8 mouse cellular contexts compared by ENCODE assay signal in the genomic region with DNA sequence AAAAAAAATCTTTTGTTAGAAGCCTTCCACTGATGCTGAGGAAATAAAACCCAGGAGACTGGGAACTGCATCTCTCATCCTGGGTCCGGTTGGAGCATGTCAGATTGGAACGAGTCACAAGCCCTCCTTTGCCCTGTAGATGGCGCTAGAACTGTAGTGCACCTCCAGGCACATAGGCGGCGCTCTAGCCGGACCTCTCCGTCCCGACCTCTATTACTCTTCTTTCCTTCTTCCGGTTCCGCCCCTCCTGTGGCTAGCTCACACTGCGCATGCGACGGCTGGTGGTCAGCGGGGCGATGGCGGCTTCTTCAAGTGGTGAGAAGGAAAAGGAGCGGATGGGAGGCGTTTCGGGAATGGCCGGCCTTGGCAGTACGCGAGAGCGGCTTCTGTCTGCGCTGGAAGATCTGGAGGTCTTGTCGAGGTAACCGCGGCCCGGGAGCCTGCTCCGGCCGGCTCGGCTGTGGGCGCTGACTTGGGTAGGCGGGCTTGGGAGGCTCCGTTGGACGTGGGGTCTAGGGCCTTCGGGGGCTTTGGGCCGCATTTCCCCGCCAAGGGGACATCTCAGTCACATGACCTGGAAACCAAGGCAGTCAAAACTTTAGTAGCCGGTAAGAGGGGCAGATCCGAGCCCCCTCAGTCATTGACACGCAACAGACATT. TPM values are rescaled to one million over a fixed set of nuclear protein-coding genes. Genes with fewer than 3 reads are reported as not detected.
DNase-seq lines count a peak whose midpoint lies in the region; ATAC-seq and TF ChIP-seq lines count a peak whose summit lies in the region.

A gene (plus strand): TSS at position 261 of the 659 bp plus-strand sequence.

- ATAC-seq in forebrain, postnatal 0 days, result peak; percentile 98
- peak; percentile 95 for ATAC-seq in lung, embryonic 15.5 days (ENCODE audit: borderline replicate concordance, extremely low read depth, low FRiP score, low TSS enrichment)

- TF ChIP-seq RAD21 in MEL (IDR thresholded peaks at IDR 0.05; ENCODE audit: low read depth, low read length), result peak; percentile 50

- H3K36me3 ChIP-seq in MEL (ENCODE audit: control insufficient read depth in 1 of 2, insufficient read depth in 2 of 2, low read length in 2 of 2), result peaks cover 7 to 24% of the 10 kb centered on the region in 2 experiments
- H3K36me3 ChIP-seq in forebrain, postnatal 0 days (ENCODE audit: insufficient read depth), result peaks cover 11% of the 10 kb centered on the region; the same call in 1 of the 2 replicates
- H3K36me3 ChIP-seq in lung, embryonic 15.5 days, result peaks cover 8% of the 10 kb centered on the region

- TF ChIP-seq EP300 in MEL (IDR thresholded peaks at IDR 0.05; ENCODE audit: low read depth in 1 of 2, low read length in 2 of 2), result 0 out of 4 replicates have a peak, but pooled peaks of 1 of the 2 experiments have one; percentile 26

- DNase-seq in MEL (ENCODE audit: low read depth, low spot score), result peak; percentile 95
- peak; percentile 94 to 98 for DNase-seq in cerebellum, adult 2 months
- peak; percentile 97 for DNase-seq in forebrain, postnatal 0 days
- DNase-seq in heart, postnatal 4 days, result peak; percentile 98
- DNase-seq in layer of hippocampus, adult 8-10 months (ENCODE audit: low spot score in 2 of 2), result peak; percentile 90 to 98
- DNase-seq in ovary, adult 18-20 months (ENCODE audit: low spot score), result peak; percentile 89
- peak; percentile 92 for DNase-seq in thymus, postnatal 0 days (ENCODE audit: low spot score)

- no peaks in the 10 kb centered on the region for H3K9me3 ChIP-seq in MEL (replicated peaks; ENCODE audit: insufficient read depth, low read length)
- H3K9me3 ChIP-seq in forebrain, postnatal 0 days (ENCODE audit: low read length), result no peaks in the 10 kb centered on the region
- H3K9me3 ChIP-seq in lung, embryonic 15.5 days, result no peaks in the 10 kb centered on the region

- H3K27ac ChIP-seq in MEL (ENCODE audit: control insufficient read depth, low read depth, low read length), result peak within 1 kb of the TSS; percentile 75
- H3K27ac ChIP-seq in cerebellum, adult 2 months (ENCODE audit: insufficient read depth, low read length), result no peak within 1 kb of the TSS
- H3K27ac ChIP-seq in forebrain, postnatal 0 days (ENCODE audit: low read depth, low read length), result no peak within 1 kb of the TSS
- H3K27ac ChIP-seq in lung, embryonic 15.5 days, result no peak within 1 kb of the TSS

- peak; percentile 70 to 99 (median 84) for TF ChIP-seq CTCF in MEL (IDR thresholded peaks at IDR 0.05 in 2 of 3, conservative IDR thresholded peaks at IDR 0.05 in 1 of 3; ENCODE audit: control insufficient read depth in 1 of 3, insufficient read depth in 1 of 3, low read depth in 2 of 3, low read length in 3 of 3, poor library complexity in 1 of 3, severe bottlenecking in 1 of 3)
- peak; percentile 100 for TF ChIP-seq CTCF in cerebellum, adult 2 months (IDR thresholded peaks at IDR 0.05; ENCODE audit: borderline replicate concordance, insufficient read depth, low read depth, low read length)
- TF ChIP-seq CTCF in forebrain, postnatal 0 days (IDR thresholded peaks at IDR 0.05; ENCODE audit: low read depth), result peak; percentile 100

- peak; percentile 48 to 89; a peak in 2 of 4 replicates for TF ChIP-seq POLR2A in MEL (IDR thresholded peaks at IDR 0.05; ENCODE audit: control insufficient read depth in 1 of 2, insufficient read depth in 1 of 2, low read depth in 1 of 2, low read length in 2 of 2, poor library complexity in 1 of 2)
- TF ChIP-seq POLR2A in cerebellum, adult 2 months (IDR thresholded peaks at IDR 0.05; ENCODE audit: borderline replicate concordance, insufficient read depth, low read length), result peak; percentile 84

- H3K4me2 ChIP-seq in forebrain, postnatal 0 days (ENCODE audit: low read depth), result peak within 1 kb of the TSS; percentile 86
- H3K4me2 ChIP-seq in lung, embryonic 15.5 days, result peak within 1 kb of the TSS; percentile 76

- WGBS in cerebellum, adult 2 months, result under 1% methylated on average over 41 of the region's 41 CpGs
- WGBS in forebrain, postnatal 0 days, result 2% methylated on average over 41 of the region's 41 CpGs
- WGBS in lung, embryonic 15.5 days, result under 1% methylated on average over 39 of the region's 41 CpGs

- peak within 1 kb of the TSS; percentile 87 for H3K9ac ChIP-seq in MEL (ENCODE audit: control insufficient read depth, low read depth, low read length, poor library complexity, severe bottlenecking)
- H3K9ac ChIP-seq in forebrain, postnatal 0 days, result peak within 1 kb of the TSS; percentile 67
- peak within 1 kb of the TSS; percentile 90 for H3K9ac ChIP-seq in lung, embryonic 15.5 days

- peaks cover 5 to 33% of the 10 kb centered on the region in 2 experiments; a peak in 3 of 4 replicates for H3K4me1 ChIP-seq in MEL (ENCODE audit: control insufficient read depth in 1 of 2, insufficient read depth in 2 of 2, low read length in 2 of 2)
- no peaks in the 10 kb centered on the region; the same call in 1 of the 2 replicates for H3K4me1 ChIP-seq in cerebellum, adult 2 months (ENCODE audit: control insufficient read depth, insufficient read depth, low read length)
- peaks cover 5% of the 10 kb centered on the region; the same call in 1 of the 2 replicates for H3K4me1 ChIP-seq in forebrain, postnatal 0 days (ENCODE audit: insufficient read depth)
- H3K4me1 ChIP-seq in lung, embryonic 15.5 days, result peaks cover 14% of the 10 kb centered on the region

- H3K27me3 ChIP-seq in MEL (ENCODE audit: control insufficient read depth in 1 of 2, insufficient read depth in 2 of 2, low read length in 2 of 2), result no peaks in the 10 kb centered on the region
- no peaks in the 10 kb centered on the region for H3K27me3 ChIP-seq in cerebellum, adult 2 months (ENCODE audit: control insufficient read depth, insufficient read depth, low read length)
- H3K27me3 ChIP-seq in forebrain, postnatal 0 days (ENCODE audit: insufficient read depth, low read length), result no peaks in the 10 kb centered on the region
- H3K27me3 ChIP-seq in lung, embryonic 15.5 days, result no peaks in the 10 kb centered on the region

- peak within 1 kb of the TSS; percentile 82 to 89 for H3K4me3 ChIP-seq in MEL (ENCODE audit: control insufficient read depth in 1 of 2, insufficient read depth in 1 of 2, low read depth in 2 of 2, low read length in 2 of 2)
- H3K4me3 ChIP-seq in cerebellum, adult 2 months (replicated peaks; ENCODE audit: insufficient read depth, low read depth, low read length), result peak within 1 kb of the TSS; percentile 85
- peak within 1 kb of the TSS; percentile 59 for H3K4me3 ChIP-seq in forebrain, postnatal 0 days (ENCODE audit: low read depth, low read length)
- peak within 1 kb of the TSS; percentile 82 for H3K4me3 ChIP-seq in lung, embryonic 15.5 days

- H3K79me2 ChIP-seq in MEL (ENCODE audit: control insufficient read depth, insufficient read depth, low read length, poor library complexity), result peaks cover 22% of the 10 kb centered on the region

TF ChIP-seq in MEL, 35 proteins besides CTCF, POLR2A, EP300 and RAD21 (continues in another document):
- TF ChIP-seq MYB (IDR thresholded peaks at IDR 0.05; ENCODE audit: low read depth, low read length), result no peak
- TF ChIP-seq USF2 (IDR thresholded peaks at IDR 0.05; ENCODE audit: borderline replicate concordance in 1 of 2, insufficient read depth in 1 of 2, low read depth in 1 of 2, low read length in 2 of 2), result no peak
- peak; percentile 80 for TF ChIP-seq TBP (IDR thresholded peaks at IDR 0.05; ENCODE audit: low read depth, low read length)
- peak; percentile 57; the same call in 1 of the 2 replicates for TF ChIP-seq MXI1 (IDR thresholded peaks at IDR 0.05; ENCODE audit: low read depth, low read length)
- peak; percentile 88; the same call in 1 of the 2 replicates for TF ChIP-seq SIN3A (IDR thresholded peaks at IDR 0.05; ENCODE audit: low read length)
- TF ChIP-seq SMC3 (IDR thresholded peaks at IDR 0.05; ENCODE audit: low read depth, low read length), result peak; percentile 58
- TF ChIP-seq HCFC1 (IDR thresholded peaks at IDR 0.05; ENCODE audit: low read depth, low read length), result peak; percentile 90
- TF ChIP-seq TAL1 (IDR thresholded peaks at IDR 0.05; ENCODE audit: low read length), result no peak
- TF ChIP-seq NRF1 (IDR thresholded peaks at IDR 0.05; ENCODE audit: insufficient read depth, low read depth, low read length, poor library complexity, severe bottlenecking), result peak; percentile 93
- TF ChIP-seq MAX (IDR thresholded peaks at IDR 0.05; ENCODE audit: low read length), result 0 out of 2 replicates have a peak, but pooled peaks have one; percentile 27
- peak; percentile 76 for TF ChIP-seq MYC (IDR thresholded peaks at IDR 0.05; ENCODE audit: low read depth, low read length)
- TF ChIP-seq CHD1 (IDR thresholded peaks at IDR 0.05; ENCODE audit: low read depth, low read length), result no peak
- no peak; the same call in 1 of the 2 replicates for TF ChIP-seq ZNF384 (IDR thresholded peaks at IDR 0.05; ENCODE audit: low read depth, low read length)
- TF ChIP-seq GATA1 (IDR thresholded peaks at IDR 0.05; ENCODE audit: low read depth, low read length), result no peak
- peak; percentile 55; the same call in 1 of the 2 replicates for TF ChIP-seq ETS1 (IDR thresholded peaks at IDR 0.05; ENCODE audit: low read depth, low read length)
- peak; percentile 94 for TF ChIP-seq ELF1 (IDR thresholded peaks at IDR 0.05; ENCODE audit: low read depth, low read length)
- no peak for TF ChIP-seq ZKSCAN1 (IDR thresholded peaks at IDR 0.05; ENCODE audit: low read depth, low read length)
- TF ChIP-seq CHD2 (IDR thresholded peaks at IDR 0.05; ENCODE audit: low read length), result no peak
- TF ChIP-seq MAFK (IDR thresholded peaks at IDR 0.05; ENCODE audit: borderline replicate concordance, low read depth, low read length), result no peak
- TF ChIP-seq NELFE (IDR thresholded peaks at IDR 0.05; ENCODE audit: low read depth, low read length), result peak; percentile 85
- no peak for TF ChIP-seq BHLHE40 (IDR thresholded peaks at IDR 0.05; ENCODE audit: borderline replicate concordance, low read depth, low read length)
- TF ChIP-seq GABPA (IDR thresholded peaks at IDR 0.05; ENCODE audit: low read depth, low read length), result peak; percentile 74; the same call in 1 of the 2 replicates

RNA-seq across cellular contexts. Expression of the gene that starts here (rescaled TPM):
- total RNA-seq in MEL (2012; rRNA removed), result 62.2 and 65.2 TPM in 2 replicates
- 10 to 100 TPM in 1 of 2 experiments, not detected in 1; 69.2 TPM for polyA plus RNA-seq in MEL (2012; ENCODE audit: insufficient read depth in 1 of 2, insufficient read length in 2 of 2, low read depth in 1 of 2, low replicate concordance in 2 of 2, missing spikeins in 1 of 2)
- 38.7 and 40.0 TPM in 2 replicates for polyA plus RNA-seq in cerebellum, adult 2 months (2012; rRNA removed)
- 38.4 and 50.7 TPM in 2 replicates for total RNA-seq in forebrain, postnatal 0 days (2014; rRNA removed)
- polyA plus RNA-seq in forebrain, postnatal 0 days (2015; fragmentation: Nextera tagmentation; extraction: Ambion mirVana), result 85.4 and 89.6 TPM in 2 replicates
- total RNA-seq in heart, postnatal 4 days (2021), result 10 to 100 TPM; 24.9 to 25.3 TPM
- 10 to 100 TPM; 29.6 to 31.9 (median 30.7) TPM for total RNA-seq in layer of hippocampus, adult 8-10 months (2022)
- polyA plus RNA-seq in lung, embryonic 15.5 days (2015; fragmentation: Nextera tagmentation; extraction: Ambion mirVana), result 94.1 and 97.4 TPM in 2 replicates
- 80.7 and 90.5 TPM in 2 replicates for polyA plus RNA-seq in thymus, postnatal 0 days (2015; fragmentation: Nextera tagmentation; extraction: Ambion mirVana)
